Mouse (Mus musculus) left cerebral cortex, adult 11 months (tissue): ENCODE measurements around the gene Vgll1.

ENCODE experiments used
- DNase-seq: peaks from one replicate; pipeline ENCODE4 v3.0.0; 2022; ENCODE audit warnings: low spot score

The Vgll1 gene

GRCm38 (mm10) chrX:57087806-57088205 is at the start of gene Vgll1:
Gene Vgll1, plus strand, starts transcription at chrX:57088106.
- DNase-seq, result no peak

GRCm38 (mm10) chrX:57042774-57043173 is 45.1 kb upstream of the Vgll1 start, which contains the start of gene Brs3:
Gene Brs3, plus strand, starts transcription at chrX:57043074.
- no peak for DNase-seq

- DNase-seq, result no peak
Observed at GRCm38 (mm10) chrX:57043869-57044268, 44.0 kb upstream of the Vgll1 start.

- no peak for DNase-seq
Observed at GRCm38 (mm10) chrX:57052848-57053173, 35.1 kb upstream of the Vgll1 start.

- DNase-seq, result peak; percentile 61
Observed at GRCm38 (mm10) chrX:57053174-57053992, 34.5 kb upstream of the Vgll1 start, which contains the start of gene Htatsf1. Gene Htatsf1, plus strand, starts transcription at chrX:57053583.

GRCm38 (mm10) chrX:57053993-57054385 is 33.9 kb upstream of the Vgll1 start:
- no peak for DNase-seq

GRCm38 (mm10) chrX:57081496-57081895 is 6.4 kb upstream of the Vgll1 start:
- no peak for DNase-seq

- no peak for DNase-seq
Observed at GRCm38 (mm10) chrX:57103415-57103814, 15.5 kb downstream of the Vgll1 start.

GRCm38 (mm10) chrX:57106956-57107355 is 19.1 kb downstream of the Vgll1 start:
- DNase-seq, result no peak

GRCm38 (mm10) chrX:57118143-57118542 is 30.2 kb downstream of the Vgll1 start:
- DNase-seq, result no peak

GRCm38 (mm10) chrX:57120768-57121167 is 32.9 kb downstream of the Vgll1 start:
- no peak for DNase-seq

GRCm38 (mm10) chrX:57130633-57131032 is 42.7 kb downstream of the Vgll1 start:
- no peak for DNase-seq

GRCm38 (mm10) chrX:57137627-57138026 is 49.7 kb downstream of the Vgll1 start:
- DNase-seq, result no peak

GRCm38 (mm10) chrX:57153520-57153919 is 65.6 kb downstream of the Vgll1 start:
- no peak for DNase-seq
